Mouse (Mus musculus) heart, adult 2 months (tissue): ENCODE measurements around the gene Btbd3.

ENCODE experiments used
- CTCF ChIP-seq: fragments of 200-600 bp; IDR thresholded peaks from 2 replicates; pipeline ENCODE4 v1.8.1; 2022; ENCODE audit warnings: antibody characterized with exemption, mild to moderate bottlenecking, moderate library complexity
- POLR2A ChIP-seq: fragments of 200-500 bp; IDR thresholded peaks from 2 replicates; pipeline ENCODE4 v1.6.1; 2011; ENCODE audit warnings: mild to moderate bottlenecking, low read depth, low read length, control low read depth; ENCODE audit not compliant: insufficient read depth

- TF ChIP-seq POLR2A, result no peak
- TF ChIP-seq CTCF, result no peak
Measured at GRCm38 (mm10) chr2:138269330-138269729, 13.0 kb downstream of the Btbd3 start.
